ENCODE assay signal across 8 mouse cellular contexts in the genomic region with DNA sequence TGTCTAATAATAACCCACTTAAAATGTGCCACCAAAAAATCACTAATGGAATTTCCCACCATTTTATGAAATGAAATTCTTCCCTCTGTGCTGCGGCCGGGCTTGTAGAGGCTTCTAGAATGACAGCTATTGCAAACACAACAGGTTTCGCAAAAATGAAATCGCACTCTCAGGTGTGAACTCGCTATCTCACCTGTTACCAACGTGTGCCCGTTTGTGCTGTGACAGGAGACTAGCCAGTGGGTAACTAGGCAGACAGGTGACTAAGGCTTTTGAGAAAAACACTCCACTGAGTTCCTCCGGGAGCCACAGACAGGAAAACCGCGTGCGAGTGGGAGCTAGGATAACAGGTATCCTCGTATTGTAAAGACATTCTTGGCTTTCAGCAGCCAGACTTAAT. TPM values are rescaled to one million over a fixed set of nuclear protein-coding genes. Genes with fewer than 3 reads are reported as not detected.
DNase-seq lines count a peak whose midpoint lies in the region; ATAC-seq and TF ChIP-seq lines count a peak whose summit lies in the region.

A gene (plus strand): TSS at position 301 of the 400 bp plus-strand sequence.

- peaks cover 5% of the 10 kb centered on the region for H3K4me1 ChIP-seq in limb, embryonic 12.5 days (replicated peaks)

- H3K9me3 ChIP-seq in limb, embryonic 12.5 days: no peaks in the 10 kb centered on the region

- WGBS in limb, embryonic 12.5 days: 85% methylated on average over 12 of the region's 12 CpGs

- peak within 1 kb of the TSS; percentile 57 for H3K4me2 ChIP-seq in limb, embryonic 12.5 days

- intact Hi-C loops in gastrocnemius, adult 2 months (cut with DNase I): no loop called here
- intact Hi-C loops in gastrocnemius, postnatal 14 days (cut with DNase I; ENCODE audit: low total_unique reads): no loop called here

- no peak for DNase-seq in gastrocnemius, adult 2 months
- DNase-seq in gastrocnemius, postnatal 25 days: no peak
- DNase-seq in urinary bladder, adult 2 months (ENCODE audit: low spot score): no peak
- DNase-seq in urinary bladder, postnatal 14 days (ENCODE audit: low spot score): no peak
- no peak for DNase-seq in gastrocnemius, postnatal 14 days
- DNase-seq in thymus, postnatal 0 days (ENCODE audit: low spot score): no peak

- 0 out of 2 replicates have a peak, but pooled peaks cover 4% of the 10 kb centered on the region for H3K27me3 ChIP-seq in limb, embryonic 12.5 days

- peak within 1 kb of the TSS; percentile 51; the same call in 1 of the 2 replicates for H3K4me3 ChIP-seq in gastrocnemius, adult 2 months
- H3K4me3 ChIP-seq in limb, embryonic 12.5 days (replicated peaks): no peak within 1 kb of the TSS

- H3K27ac ChIP-seq in gastrocnemius, adult 2 months: no peak within 1 kb of the TSS
- H3K27ac ChIP-seq in limb, embryonic 12.5 days: no peak within 1 kb of the TSS

- ATAC-seq in limb, embryonic 12.5 days (ENCODE audit: insufficient number of reproducible peaks, insufficient read depth, low FRiP score, low TSS enrichment, low read depth): no peak
- no peak for ATAC-seq in activated CD4-positive, CD25-positive, alpha-beta regulatory T cell, adult 4 months

- H3K9ac ChIP-seq in limb, embryonic 12.5 days (replicated peaks): no peak within 1 kb of the TSS

- no peaks in the 10 kb centered on the region for H3K36me3 ChIP-seq in limb, embryonic 12.5 days

- TF ChIP-seq CTCF in gastrocnemius, adult 2 months (IDR thresholded peaks at IDR 0.05): no peak

RNA-seq across cellular contexts. Expression of the gene that starts here (rescaled TPM):
- 1 to 10 TPM in 1 of 2 experiments, under 1 TPM in 1; 0.99 to 1.0 TPM for total RNA-seq in gastrocnemius, adult 2 months (2021)
- 1 to 10 TPM; 1.0 to 1.3 TPM for total RNA-seq in gastrocnemius, postnatal 25 days (2021)
- polyA plus RNA-seq in urinary bladder, adult 2 months (2012; rRNA removed): 12.5 and 20.4 TPM in 2 replicates
- polyA plus RNA-seq in limb, embryonic 12.5 days (2016; fragmentation: Nextera tagmentation; extraction: Ambion mirVana): 34.3 and 39.1 TPM in 2 replicates
- 1 to 10 TPM; 6.3 TPM for polyA plus RNA-seq in activated CD4-positive, CD25-positive, alpha-beta regulatory T cell, adult 4 months (2017; shearing (Covaris generic))
- total RNA-seq in gastrocnemius, postnatal 14 days (2021): 1 to 10 TPM; 1.5 to 3.4 TPM
- 6.2 and 9.0 TPM in 2 replicates for polyA plus RNA-seq in thymus, postnatal 0 days (2015; fragmentation: Nextera tagmentation; extraction: Ambion mirVana)
